Mouse (Mus musculus) 3134 (cell line): ENCODE measurements around the gene Pgp.
"Not testable (repeated sequence)": the region's sequence is repeated elsewhere in the genome, so short reads cannot be mapped to it uniquely, and the experiment has no call there.

ENCODE experiments used
- DNase-seq: peaks from one replicate; pipeline ENCODE4 v3.0.0-alpha.2; 2011; ENCODE audit warnings: low spot score; ENCODE audit not compliant: insufficient read length; ENCODE audit errors: extremely low read depth

The Pgp gene

GRCm38 (mm10) chr17:24469910-24470602 lies at the start of gene Pgp, which contains the start of gene E4f1:
Gene Pgp (plus strand): TSS chr17:24470392.
Gene E4f1 (minus strand): TSS chr17:24470313.
- DNase-seq, result peak; percentile 100

GRCm38 (mm10) chr17:24423114-24423513 lies 47.1 kb upstream of the Pgp start:
- DNase-seq, result no peak

GRCm38 (mm10) chr17:24424489-24424888 lies 45.7 kb upstream of the Pgp start:
- DNase-seq, result no peak

- not testable (repeated sequence) for DNase-seq
These were observed 44.9 kb upstream of the Pgp start for GRCm38 (mm10) chr17:24425326-24425725.

- no peak for DNase-seq
These were observed 44.3 kb upstream of the Pgp start for GRCm38 (mm10) chr17:24425905-24426304.

- DNase-seq, result peak; percentile 97
These were observed 43.6 kb upstream of the Pgp start, which contains the start of gene Eci1 for GRCm38 (mm10) chr17:24426471-24427169. Gene Eci1 (plus strand): TSS chr17:24426641.

- peak; percentile 36 for DNase-seq
These were observed 43.0 kb upstream of the Pgp start for GRCm38 (mm10) chr17:24427170-24427557.

GRCm38 (mm10) chr17:24429201-24429983 lies 40.8 kb upstream of the Pgp start:
- no peak for DNase-seq

GRCm38 (mm10) chr17:24437016-24437415 lies 33.2 kb upstream of the Pgp start:
- DNase-seq, result no peak

GRCm38 (mm10) chr17:24440377-24440776 lies 29.8 kb upstream of the Pgp start:
- no peak for DNase-seq

GRCm38 (mm10) chr17:24441148-24441547 lies 29.0 kb upstream of the Pgp start:
- no peak for DNase-seq

GRCm38 (mm10) chr17:24442107-24442506 lies 28.1 kb upstream of the Pgp start:
- DNase-seq, result no peak

- no peak for DNase-seq
These were observed 27.5 kb upstream of the Pgp start, which contains the start of gene Dnase1l2 for GRCm38 (mm10) chr17:24442632-24443155. Gene Dnase1l2 (minus strand): TSS chr17:24443105.

GRCm38 (mm10) chr17:24443409-24443808 lies 26.8 kb upstream of the Pgp start:
- DNase-seq, result no peak

- DNase-seq, result no peak
These were observed 23.6 kb upstream of the Pgp start for GRCm38 (mm10) chr17:24446590-24446989.

GRCm38 (mm10) chr17:24449507-24449906 lies 20.7 kb upstream of the Pgp start:
- no peak for DNase-seq

- no peak for DNase-seq
These were observed 19.0 kb upstream of the Pgp start for GRCm38 (mm10) chr17:24451220-24451619.

- no peak for DNase-seq
These were observed 16.8 kb upstream of the Pgp start for GRCm38 (mm10) chr17:24453372-24453771.

GRCm38 (mm10) chr17:24454218-24454755 lies 15.9 kb upstream of the Pgp start:
- DNase-seq, result no peak

GRCm38 (mm10) chr17:24454756-24455522 lies 15.3 kb upstream of the Pgp start:
- peak; percentile 98 for DNase-seq
